Mouse (Mus musculus) intestine, postnatal 0 days (tissue): Measurements from ENCODE around the gene Ptgfrn. TPM values are rescaled to one million over a fixed set of nuclear protein-coding genes. Genes with fewer than 3 reads are reported as not detected.

Experiments
- ATAC-seq: fragments of 200-750 bp; cut with Nextera tagmentation; 2 replicates; pipeline ENCODE4 v1.8.0; 2017; ENCODE audit warnings: mild to moderate bottlenecking, moderate TSS enrichment, moderate library complexity
- H3K27ac ChIP-seq: fragments of 300-500 bp; sonication (generic); 2 replicates; pipeline ENCODE4 v1.5.1; 2014; ENCODE audit warnings: mild to moderate bottlenecking, low read depth, low read length, moderate library complexity
- H3K27me3 ChIP-seq: fragments of 300-500 bp; sonication (generic); replicated peaks from 2 replicates; pipeline ENCODE4 v1.6.1; 2014; ENCODE audit warnings: low read length, mixed read lengths; ENCODE audit not compliant: control insufficient read depth, insufficient read depth
- H3K36me3 ChIP-seq: fragments of 300-500 bp; sonication (generic); 2 replicates; pipeline ENCODE4 v1.6.1; 2014; ENCODE audit warnings: mild to moderate bottlenecking, moderate library complexity; ENCODE audit not compliant: control insufficient read depth, insufficient read depth
- H3K4me1 ChIP-seq: fragments of 300-500 bp; sonication (generic); replicated peaks from 2 replicates; pipeline ENCODE4 v1.6.1; 2014; ENCODE audit warnings: antibody characterized with exemption, low read length, mixed read lengths; ENCODE audit not compliant: control insufficient read depth, insufficient read depth
- H3K4me2 ChIP-seq: fragments of 300-500 bp; sonication (generic); replicated peaks from 2 replicates; pipeline ENCODE4 v1.6.1; 2014; ENCODE audit warnings: low read depth, mild to moderate bottlenecking, moderate library complexity
- H3K4me3 ChIP-seq: fragments of 300-500 bp; sonication (generic); 2 replicates; pipeline ENCODE4 v1.5.1; 2014; ENCODE audit warnings: low read depth, low read length
- H3K9ac ChIP-seq: fragments of 300-500 bp; sonication (generic); 2 replicates; pipeline ENCODE4 v1.6.1; 2014; ENCODE audit warnings: mild to moderate bottlenecking, low read depth, low read length
- H3K9me3 ChIP-seq: fragments of 300-500 bp; sonication (generic); 2 replicates; pipeline ENCODE4 v1.6.1; 2016; ENCODE audit warnings: mixed run types; ENCODE audit not compliant: control insufficient read depth
- CTCF ChIP-seq: sonication (generic); IDR thresholded peaks from 2 replicates; pipeline ENCODE4 v1.5.1; 2016; ENCODE audit warnings: low read depth, mild to moderate bottlenecking, control low read depth, antibody characterized with exemption, moderate library complexity
- WGBS: fragments of 180-500 bp; shearing (Covaris S2); extraction: QIAGEN DNeasy Blood & Tissue Kit; methylation state at CpG from one replicate; pipeline ENCODE4 v1.1.7; 2014; 5-methylcytosine and 5-hydroxymethylcytosine counted together
- polyA plus RNA-seq: library from polyadenylated mRNA; unstranded; fragments of >200 nt; fragmentation: Nextera tagmentation; extraction: Ambion mirVana; gene quantifications from 2 replicates; pipeline ENCODE4 v1.2.1, GENCODE M21; 2015

The Ptgfrn gene
- polyA plus RNA-seq, 1 experiment from 2014 or later: 5.6 TPM

- no peak for TF ChIP-seq CTCF
- peaks cover 5% of the 10 kb centered on the region; the same call in 1 of the 2 replicates for H3K36me3 ChIP-seq
- no peak overlapping the region for H3K27ac ChIP-seq
- no peak overlapping the region for H3K9ac ChIP-seq
- no peak for ATAC-seq
- 88% methylated on average over 9 of the region's 9 CpGs for WGBS
- H3K4me3 ChIP-seq: no peak overlapping the region
- H3K9me3 ChIP-seq: no peaks in the 10 kb centered on the region
- no peaks in the 10 kb centered on the region for H3K27me3 ChIP-seq
- H3K4me2 ChIP-seq: no peak overlapping the region
- H3K4me1 ChIP-seq: no peaks in the 10 kb centered on the region; the same call in 1 of the 2 replicates
These were observed 12.8 kb downstream of the Ptgfrn start for GRCm38 (mm10) chr3:101097146-101097800.

- Histone ChIP-seq H3K4me2 (no peak overlapping the region), H3K4me3 (no peak overlapping the region), H3K36me3 (peaks cover 5% of the 10 kb centered on the region; the same call in 1 of the 2 replicates), H3K4me1 (no peaks in the 10 kb centered on the region; the same call in 1 of the 2 replicates), H3K9me3 (no peaks in the 10 kb centered on the region), H3K27me3 (no peaks in the 10 kb centered on the region), H3K27ac (no peak overlapping the region), H3K9ac (no peak overlapping the region)
- ATAC-seq: peak; percentile 86
- WGBS: 65% methylated on average over 5 of the region's 5 CpGs
- peak; percentile 38; the same call in 1 of the 2 replicates for TF ChIP-seq CTCF
These were observed 14.2 kb downstream of the Ptgfrn start for GRCm38 (mm10) chr3:101095761-101096449.

GRCm38 (mm10) chr3:101092202-101092601 lies 17.9 kb downstream of the Ptgfrn start:
- no peaks in the 10 kb centered on the region for H3K36me3 ChIP-seq
- TF ChIP-seq CTCF: no peak
- 89% methylated on average over 13 of the region's 13 CpGs for whole genome bisulfite sequencing
- no peak overlapping the region for H3K4me2 ChIP-seq
- H3K27ac ChIP-seq: no peak overlapping the region
- H3K4me1 ChIP-seq: no peaks in the 10 kb centered on the region; the same call in 1 of the 2 replicates
- no peak for ATAC-seq
- no peaks in the 10 kb centered on the region for H3K9me3 ChIP-seq
- H3K27me3 ChIP-seq: no peaks in the 10 kb centered on the region
- H3K9ac ChIP-seq: no peak overlapping the region
- no peak overlapping the region for H3K4me3 ChIP-seq

GRCm38 (mm10) chr3:101086584-101087445 lies 23.3 kb downstream of the Ptgfrn start:
- H3K9me3 ChIP-seq: no peaks in the 10 kb centered on the region
- no peak for ATAC-seq
- no peak overlapping the region for H3K4me2 ChIP-seq
- H3K4me3 ChIP-seq: no peak overlapping the region
- H3K4me1 ChIP-seq: no peaks in the 10 kb centered on the region
- WGBS: 73% methylated on average over 7 of the region's 7 CpGs
- TF ChIP-seq CTCF: no peak
- no peaks in the 10 kb centered on the region for H3K27me3 ChIP-seq
- no peak overlapping the region for H3K27ac ChIP-seq
- no peak overlapping the region for H3K9ac ChIP-seq
- no peaks in the 10 kb centered on the region for H3K36me3 ChIP-seq

GRCm38 (mm10) chr3:101080925-101081324 lies 29.2 kb downstream of the Ptgfrn start:
- Histone ChIP-seq H3K36me3 (peaks cover 19% of the 10 kb centered on the region), H3K9ac (no peak overlapping the region), H3K9me3 (no peaks in the 10 kb centered on the region), H3K4me1 (no peaks in the 10 kb centered on the region), H3K27me3 (no peaks in the 10 kb centered on the region), H3K27ac (no peak overlapping the region), H3K4me3 (no peak overlapping the region), H3K4me2 (no peak overlapping the region)
- no peak for TF ChIP-seq CTCF
- ATAC-seq: no peak
- 96% methylated on average over 4 of the region's 4 CpGs for WGBS

- Histone ChIP-seq H3K9me3 (no peaks in the 10 kb centered on the region), H3K4me3 (no peak overlapping the region), H3K4me1 (no peaks in the 10 kb centered on the region), H3K27me3 (no peaks in the 10 kb centered on the region), H3K36me3 (peaks cover 25% of the 10 kb centered on the region), H3K27ac (no peak overlapping the region), H3K4me2 (no peak overlapping the region), H3K9ac (no peak overlapping the region)
- no peak for ATAC-seq
- 74% methylated on average over 1 of the region's 1 CpGs for WGBS
- TF ChIP-seq CTCF: no peak
These were observed 31.7 kb downstream of the Ptgfrn start for GRCm38 (mm10) chr3:101078344-101078743.
